Mouse (Mus musculus) common myeloid progenitor, adult 5-6 weeks (primary cell): ENCODE results near the gene Zbtb25. TPM values are rescaled to one million over a fixed set of nuclear protein-coding genes. Genes with fewer than 3 reads are reported as not detected.

Experiments used
- ATAC-seq: replicated peaks from 2 replicates; pipeline ENCODE4 v1.8.0; 2016; ENCODE audit warnings: low read depth, mild to moderate bottlenecking, moderate TSS enrichment, inconsistent platforms; ENCODE audit not compliant: poor library complexity, severe bottlenecking
- total RNA-seq: library from RNA; stranded (forward); fragments of 200-1000, 187-1606 nt; gene quantifications from 2 replicates; pipeline ENCODE4 v1.2.3, GENCODE M21; 2017

Zbtb25 gene
- total RNA-seq, 1 experiment from 2014 or later: 18.7 TPM

- peak; percentile 74; the same call in 1 of the 2 replicates for ATAC-seq
Measured at GRCm38 (mm10) chr12:76345759-76346455, 23.5 kb downstream of the Zbtb25 start.

GRCm38 (mm10) chr12:76341080-76341479 lies 28.3 kb downstream of the Zbtb25 start:
- peak; percentile 66 for ATAC-seq

GRCm38 (mm10) chr12:76336111-76336965 lies 33.1 kb downstream of the Zbtb25 start:
- ATAC-seq: no peak

GRCm38 (mm10) chr12:76335641-76336040 lies 33.8 kb downstream of the Zbtb25 start:
- no peak for ATAC-seq

DNA sequence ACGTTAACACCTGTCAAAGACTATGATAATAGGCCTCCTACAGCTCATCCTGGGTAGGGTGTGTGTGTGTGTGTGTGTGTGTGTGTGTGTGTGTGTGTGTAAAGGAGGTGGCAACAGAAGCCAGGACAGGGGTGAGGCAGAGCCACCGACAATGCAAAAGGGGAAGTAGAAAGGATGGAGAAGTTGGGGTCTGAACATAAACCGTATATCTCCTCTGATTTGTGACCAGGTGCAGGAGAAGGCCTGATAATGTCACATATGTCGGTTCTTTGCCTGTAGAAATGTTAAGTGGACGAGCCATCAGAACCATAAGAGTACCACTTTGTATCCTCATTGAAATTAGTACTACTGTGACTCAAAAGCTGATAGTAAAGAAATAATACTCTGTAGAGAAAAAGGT lies 35.7 kb downstream of the Zbtb25 start:
- no peak for ATAC-seq

- peak; percentile 57 for ATAC-seq
Measured at GRCm38 (mm10) chr12:76328567-76329354, 40.6 kb downstream of the Zbtb25 start.

GRCm38 (mm10) chr12:76326437-76327220 lies 42.8 kb downstream of the Zbtb25 start:
- ATAC-seq: no peak

DNA sequence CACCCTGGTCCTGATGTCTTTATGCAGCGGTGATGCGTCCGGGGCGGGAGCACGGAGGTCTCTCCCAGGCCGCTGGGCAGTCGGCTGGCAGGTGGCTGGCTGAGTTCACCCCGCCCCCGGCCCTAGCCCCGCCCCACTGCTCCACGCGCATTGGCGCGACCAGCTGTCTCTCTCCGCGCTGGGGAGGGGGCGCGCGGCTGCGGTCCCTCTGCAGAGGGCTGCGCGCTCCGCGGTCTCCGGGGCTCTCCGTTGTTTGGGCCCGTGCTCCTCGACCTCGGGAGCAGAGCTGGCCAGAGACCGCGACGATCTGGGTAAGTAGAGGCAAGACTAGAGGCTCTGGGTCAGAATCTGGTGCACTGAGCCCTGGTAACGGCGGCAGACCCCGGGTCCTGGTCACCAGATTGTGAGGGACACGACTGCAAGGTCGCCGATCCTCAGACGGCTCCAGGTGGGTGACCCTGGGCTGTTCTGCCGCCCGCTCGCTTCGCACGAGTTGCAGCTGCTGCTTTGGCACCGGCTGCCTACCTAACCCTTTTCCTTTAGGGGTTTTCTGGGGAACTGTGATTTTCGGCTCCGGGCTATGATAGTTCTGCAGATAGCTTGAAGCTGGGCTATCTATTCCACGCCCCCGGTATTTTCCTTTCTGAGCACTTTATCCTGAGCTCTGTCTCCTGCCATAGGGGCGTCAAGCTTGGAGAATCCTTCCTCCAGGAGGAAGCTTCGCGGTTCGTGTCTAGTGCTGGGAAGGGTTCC lies 44.5 kb downstream of the Zbtb25 start, which contains the start of gene Akap5:
Gene Akap5, plus strand, starts transcription at position 213 of the 753 bp plus-strand sequence.
- peak; percentile 43 for ATAC-seq

- ATAC-seq: peak; percentile 93
Measured at GRCm38 (mm10) chr12:76318282-76319212, 50.9 kb downstream of the Zbtb25 start.

DNA sequence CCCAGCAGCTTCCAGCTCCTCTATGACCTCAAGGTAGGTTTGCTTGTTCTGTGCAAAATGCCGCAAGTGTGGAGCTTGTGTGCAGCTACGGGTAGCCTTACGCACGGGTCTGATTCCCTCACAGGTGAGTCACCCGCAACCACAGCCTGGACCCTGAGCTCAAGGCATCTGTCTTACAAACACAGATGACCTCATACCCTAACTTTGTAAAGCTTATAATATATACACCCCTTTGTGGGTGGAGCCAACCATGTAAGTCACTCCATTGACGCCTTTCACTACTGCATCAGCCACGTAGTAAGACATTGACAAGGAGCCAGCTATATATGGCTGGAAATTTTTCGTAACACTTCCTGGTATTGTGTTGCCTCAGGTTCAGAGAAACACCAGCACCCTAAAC lies 57.5 kb downstream of the Zbtb25 start:
- no peak for ATAC-seq

- no peak for ATAC-seq
Measured at GRCm38 (mm10) chr12:76311227-76311626, 58.2 kb downstream of the Zbtb25 start.

DNA sequence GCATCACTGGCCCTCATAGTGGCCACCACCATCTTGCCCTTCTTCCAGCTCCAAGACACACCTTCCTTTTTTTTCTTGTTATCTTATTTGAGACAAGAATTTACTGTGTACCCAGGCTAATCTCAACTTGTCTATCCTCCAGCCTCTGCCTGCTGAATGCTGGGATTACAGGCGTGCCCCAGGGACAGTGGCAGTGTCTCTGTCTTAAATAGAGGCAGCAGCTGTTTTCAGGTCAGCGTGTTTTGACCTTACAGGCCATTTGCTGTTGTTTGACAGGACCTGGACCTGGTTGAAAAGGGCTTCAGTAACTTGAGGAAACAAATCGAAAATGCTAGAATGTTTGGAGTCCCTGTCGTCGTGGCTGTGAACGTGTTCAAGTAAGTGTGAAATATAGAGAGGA lies 58.8 kb downstream of the Zbtb25 start:
- no peak for ATAC-seq

DNA sequence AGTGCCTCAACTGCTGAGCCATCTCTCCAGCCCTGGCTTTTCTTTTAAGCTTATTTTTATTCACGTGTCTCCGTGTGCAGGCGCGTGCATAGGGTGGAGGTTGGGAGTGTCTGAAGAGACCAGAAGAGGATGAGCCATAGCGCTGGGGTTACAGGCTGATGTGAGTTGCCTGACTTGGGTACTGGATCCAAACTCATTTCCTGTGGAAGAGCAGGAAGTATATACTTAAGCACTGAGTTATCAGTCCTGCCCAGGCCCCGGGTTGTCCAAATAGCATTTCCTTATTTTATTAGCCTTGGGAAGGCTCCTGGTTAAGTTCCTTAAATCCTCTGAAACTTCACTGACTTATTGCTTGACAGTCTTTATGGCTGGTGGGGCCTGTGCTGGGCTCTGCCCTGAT lies 59.4 kb downstream of the Zbtb25 start:
- ATAC-seq: peak; percentile 62

DNA sequence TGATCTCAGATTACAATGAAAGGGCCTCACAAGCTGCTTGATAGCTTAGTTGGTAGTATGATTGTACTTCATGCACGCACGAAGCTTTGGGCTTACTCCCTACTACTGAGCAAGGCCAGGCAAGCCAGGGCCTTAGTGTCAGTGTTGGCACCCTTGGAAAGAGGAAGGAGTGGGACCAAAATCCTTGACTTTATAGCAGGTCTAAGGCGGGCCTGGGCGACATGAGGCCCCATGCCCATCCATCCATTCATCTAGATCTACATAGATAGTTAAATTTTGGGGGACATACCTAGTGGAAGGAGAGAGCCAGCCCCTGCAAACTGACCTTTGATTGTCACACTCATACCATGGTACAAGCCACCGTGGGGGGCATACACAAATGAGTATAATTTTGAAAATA lies 61.0 kb downstream of the Zbtb25 start:
- no peak for ATAC-seq

GRCm38 (mm10) chr12:76307964-76308363 lies 61.4 kb downstream of the Zbtb25 start:
- no peak for ATAC-seq

DNA sequence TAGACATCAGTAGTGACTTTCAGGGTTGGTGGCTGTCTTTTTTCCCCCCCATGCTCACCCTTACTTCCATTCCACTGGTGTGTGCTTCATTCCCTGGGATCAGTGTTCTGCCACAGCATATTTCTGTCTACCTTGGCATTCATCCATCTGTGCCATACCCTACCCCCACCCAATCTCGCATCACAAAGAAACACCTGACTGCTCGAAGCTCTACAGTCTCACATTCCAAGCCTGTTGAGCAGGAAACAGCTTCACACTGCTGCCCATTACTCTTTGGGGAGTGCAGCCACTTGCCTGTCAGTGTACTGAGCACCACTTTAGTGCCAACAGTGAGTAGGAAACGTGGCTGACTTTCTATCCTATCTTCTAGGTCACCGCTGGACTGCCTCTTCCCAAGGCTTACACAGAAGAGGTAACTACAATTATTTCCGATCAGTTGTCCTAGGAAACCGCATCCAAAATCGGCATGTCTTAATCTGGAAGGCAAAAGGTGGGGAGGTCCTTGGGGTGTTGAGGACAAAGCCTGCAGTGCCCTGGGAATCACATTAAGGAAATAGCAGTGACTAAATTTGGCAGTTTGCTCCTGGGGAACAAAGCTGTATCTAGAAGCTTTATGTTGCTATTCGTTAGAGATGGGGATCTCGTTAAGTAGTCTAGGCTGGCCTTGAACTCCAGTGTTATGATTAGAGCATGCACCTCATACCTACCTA lies 62.4 kb downstream of the Zbtb25 start:
- ATAC-seq: no peak

DNA sequence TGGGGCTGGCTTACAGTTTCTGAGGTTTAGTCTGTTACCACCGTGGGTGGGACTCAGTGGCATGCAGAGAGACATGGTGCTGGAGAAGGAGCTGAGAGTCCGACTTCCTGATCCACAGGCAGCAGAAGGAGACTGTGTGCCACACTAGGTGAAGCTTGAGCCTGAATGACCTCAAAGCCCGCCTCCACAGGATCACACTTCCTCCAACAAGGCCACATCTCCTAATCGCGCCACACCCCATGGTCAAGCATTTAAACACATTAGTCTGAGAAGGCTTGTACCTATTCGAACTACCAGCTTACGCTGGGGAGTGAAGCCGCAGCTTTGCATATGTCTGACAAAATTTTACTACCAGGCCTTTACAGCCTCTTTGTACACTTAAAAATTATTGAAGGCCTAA lies 64.3 kb downstream of the Zbtb25 start:
- no peak for ATAC-seq
